Mouse (Mus musculus) neural tube, postnatal 0 days (tissue): ENCODE data around the gene Krt31. TPM values are rescaled to one million over a fixed set of nuclear protein-coding genes. Genes with fewer than 3 reads are reported as not detected.

Source experiments
- polyA plus RNA-seq: library from polyadenylated mRNA; unstranded; fragments of >200 nt; fragmentation: Nextera tagmentation; extraction: Ambion mirVana; gene quantifications from 2 replicates; pipeline ENCODE4 v1.2.1, GENCODE M21; 2015

The Krt31 gene
- polyA plus RNA-seq, result not detected in 2 replicates

DNA sequence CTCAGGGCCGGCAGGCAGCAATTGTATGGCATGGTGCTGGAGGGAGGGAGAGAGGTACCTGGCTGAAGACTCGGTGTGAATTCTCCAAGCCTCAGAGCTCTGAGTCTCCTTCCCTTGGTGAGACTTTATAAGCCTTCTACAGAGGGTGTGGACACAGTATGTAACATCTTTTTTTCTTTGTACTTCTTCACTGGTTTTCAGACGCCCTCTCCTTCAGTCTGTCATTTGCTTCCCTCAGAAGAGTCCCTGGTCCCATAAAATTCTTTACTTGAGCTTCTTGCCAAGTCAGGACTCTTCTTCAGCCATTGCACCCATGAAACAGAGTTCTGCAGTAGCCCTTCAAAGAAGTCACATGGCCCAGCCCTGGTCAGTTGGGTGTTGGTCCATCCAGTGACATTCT lies at the start of gene Krt31:
Krt31 (minus strand) TSS at position 101 of the 400 bp plus-strand sequence.

GRCm38 (mm10) chr11:100096141-100096540 lies 45.8 kb upstream of the Krt31 start, which contains the start of gene Krt35:
Gene Krt35, minus strand, starts transcription at chr11:100096241.

GRCm38 (mm10) chr11:100087861-100088260 lies 37.5 kb upstream of the Krt31 start, which contains the start of gene Krt32:
Gene Krt32, minus strand, starts transcription at chr11:100088226.

DNA sequence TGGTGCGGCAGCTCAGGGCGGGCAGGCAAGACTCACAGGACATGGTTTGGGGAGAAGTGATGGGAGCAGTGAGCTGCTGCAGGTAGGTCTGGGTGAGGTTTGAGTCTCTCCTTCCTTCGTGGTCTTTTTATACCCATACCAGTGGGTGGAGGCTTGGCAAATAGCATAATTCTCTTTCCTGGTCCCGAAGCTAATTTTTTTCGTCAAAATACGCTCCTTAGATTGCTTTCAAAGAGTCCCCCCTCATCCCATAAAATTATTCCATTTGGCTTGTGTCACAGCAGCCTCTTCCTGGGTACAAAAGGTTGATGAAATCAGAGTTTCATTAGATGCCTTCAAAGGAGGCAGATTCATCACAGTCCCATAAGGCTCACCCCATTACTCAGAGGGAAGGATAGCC lies 8.9 kb downstream of the Krt31 start, which contains the start of gene Krt34:
Krt34 (minus strand) TSS at position 101 of the 400 bp plus-strand sequence.

DNA sequence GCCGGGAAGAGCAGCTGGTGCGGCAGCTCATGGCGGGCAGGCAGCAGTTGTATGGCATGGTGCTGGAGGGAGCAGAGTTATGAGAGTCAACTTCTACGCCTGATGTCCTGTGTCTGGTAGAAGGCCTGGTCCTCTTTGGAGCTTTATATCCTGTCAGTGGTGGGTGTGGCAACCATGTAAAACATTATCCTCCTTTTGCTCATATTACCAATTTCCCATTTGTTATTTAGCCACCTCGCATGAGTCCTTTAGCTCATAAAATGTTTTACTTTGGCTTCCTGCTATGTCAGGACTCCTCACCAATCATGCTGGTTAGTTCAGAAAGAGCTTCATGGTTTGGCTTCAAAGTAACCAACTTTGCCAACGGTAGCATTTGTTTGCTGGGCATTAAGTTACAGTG lies 20.6 kb downstream of the Krt31 start, which contains the start of gene Krt33b:
Krt33b (minus strand) TSS at position 101 of the 400 bp plus-strand sequence.

DNA sequence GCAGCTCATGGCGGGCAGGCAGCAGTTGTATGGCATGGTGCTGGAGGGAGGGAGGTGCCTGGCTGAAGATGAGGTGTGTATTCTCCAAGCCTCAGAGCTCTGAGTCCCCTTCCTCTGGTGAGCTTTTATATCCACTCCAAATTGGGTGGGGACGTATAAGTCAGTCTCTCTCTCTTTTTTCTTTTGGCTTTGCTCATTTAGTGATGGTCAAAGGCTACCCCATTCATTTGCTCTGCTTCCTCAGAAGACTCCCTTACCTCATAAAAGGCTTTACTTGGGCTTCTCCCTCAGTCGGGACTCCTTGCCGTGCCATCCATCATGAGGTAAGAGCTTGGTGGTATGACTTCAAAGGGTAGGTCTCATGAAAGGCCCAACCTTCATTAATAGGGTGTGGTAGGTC lies 34.2 kb downstream of the Krt31 start, which contains the start of gene Krt33a:
Krt33a (minus strand) TSS at position 101 of the 400 bp plus-strand sequence.

Other genes with a start within 250 kb of the Krt31 start
- not detected in 2 replicates for gene Gm11554, start 246.1 kb downstream of the Krt31 start, polyA plus RNA-seq
- not detected in 2 replicates for gene Krtap4-13, start 240.7 kb downstream of the Krt31 start, polyA plus RNA-seq
- gene Gm11564, start 234.9 kb downstream of the Krt31 start, polyA plus RNA-seq, result not detected in 2 replicates
- gene 2300003K06Rik, start 212.5 kb downstream of the Krt31 start, polyA plus RNA-seq, result not detected in 2 replicates
- gene Krtap4-16, start 198.9 kb downstream of the Krt31 start, polyA plus RNA-seq, result not detected in 2 replicates
- not detected in 2 replicates for gene Gm11568, start 192.6 kb downstream of the Krt31 start, polyA plus RNA-seq
- not detected in 2 replicates for gene Gm11559, start 186.1 kb downstream of the Krt31 start, polyA plus RNA-seq
- gene Krtap9-1, start 177.2 kb downstream of the Krt31 start, polyA plus RNA-seq, result not detected in 2 replicates
- gene Gm11567, start 171.4 kb downstream of the Krt31 start, polyA plus RNA-seq, result not detected in 2 replicates
- gene Krtap31-1, start 142.6 kb downstream of the Krt31 start, polyA plus RNA-seq, result not detected in 2 replicates
- not detected in 2 replicates for gene Gm11565, start 135.8 kb downstream of the Krt31 start, polyA plus RNA-seq
- gene Krtap31-2, start 114.3 kb downstream of the Krt31 start, polyA plus RNA-seq, result not detected in 2 replicates
- gene Krtap9-5, start 102.1 kb downstream of the Krt31 start, polyA plus RNA-seq, result not detected in 2 replicates
- gene Krtap29-1, start 71.5 kb downstream of the Krt31 start, polyA plus RNA-seq, result not detected in 2 replicates
- gene Krtap16-1, start 64.0 kb downstream of the Krt31 start, polyA plus RNA-seq, result 0.15 TPM in 2 replicates
- 3.1 and 3.3 TPM in 2 replicates for gene Krtap17-1, start 56.6 kb downstream of the Krt31 start, polyA plus RNA-seq
- not detected in 2 replicates for gene Krt33a, start 34.3 kb downstream of the Krt31 start, polyA plus RNA-seq
- gene Krt33b, start 20.7 kb downstream of the Krt31 start, polyA plus RNA-seq, result 0.14 and 0.22 TPM in 2 replicates
- gene Krt34, start 9.0 kb downstream of the Krt31 start, polyA plus RNA-seq, result 0.09 TPM in 1 of 2 replicates, not detected in the other
- gene Krt32, start 37.7 kb upstream of the Krt31 start, polyA plus RNA-seq, result not detected in 2 replicates
- gene Krt35, start 45.7 kb upstream of the Krt31 start, polyA plus RNA-seq, result 0.19 and 0.25 TPM in 2 replicates
- gene Krt36, start 55.1 kb upstream of the Krt31 start, polyA plus RNA-seq, result 0.09 TPM in 1 of 2 replicates, not detected in the other
- 0.18 and 0.27 TPM in 2 replicates for gene Krt13, start 71.0 kb upstream of the Krt31 start, polyA plus RNA-seq
- 0.13 and 0.25 TPM in 2 replicates for gene Krt15, start 85.4 kb upstream of the Krt31 start, polyA plus RNA-seq
- 5.0 and 6.1 TPM in 2 replicates for gene Krt19, start 98.1 kb upstream of the Krt31 start, polyA plus RNA-seq
- gene Krt9, start 142.7 kb upstream of the Krt31 start, polyA plus RNA-seq, result 0.09 and 0.15 TPM in 2 replicates
- 0.54 and 0.75 TPM in 2 replicates for gene Krt14, start 157.0 kb upstream of the Krt31 start, polyA plus RNA-seq
- gene Krt16, start 198.4 kb upstream of the Krt31 start, polyA plus RNA-seq, result not detected in 2 replicates
- 1.7 and 3.1 TPM in 2 replicates for gene Krt17, start 210.5 kb upstream of the Krt31 start, polyA plus RNA-seq
- 0.17 and 0.25 TPM in 2 replicates for gene Krt42, start 219.3 kb upstream of the Krt31 start, polyA plus RNA-seq